Mouse (Mus musculus) ES-Bruce4 (cell line): ENCODE measurements around the gene Rprml.

Source experiments
- CTCF ChIP-seq: IDR thresholded peaks from one replicate; pipeline ENCODE4 v1.8.1; 2011; ENCODE audit warnings: low read depth, low read length
- EP300 ChIP-seq: IDR thresholded peaks from 2 replicates; pipeline ENCODE4 v1.6.1; 2011; ENCODE audit warnings: low read depth, low read length; ENCODE audit not compliant: insufficient read depth
- POLR2A ChIP-seq: IDR thresholded peaks from one replicate; pipeline ENCODE4 v1.8.1; 2011; ENCODE audit warnings: low read length; ENCODE audit not compliant: insufficient read depth

- no peak for TF ChIP-seq POLR2A
- peak; percentile 97 for TF ChIP-seq CTCF
- 0 out of 2 replicates have a peak, but pooled peaks have one; percentile 17 for TF ChIP-seq EP300
Measured at GRCm38 (mm10) chr11:103639407-103639946, 9.9 kb upstream of the Rprml start.
